Mouse (Mus musculus) layer of hippocampus, postnatal 14 days (tissue): ENCODE data around the gene Sh3bp2. TPM values are rescaled to one million over a fixed set of nuclear protein-coding genes. Genes with fewer than 3 reads are reported as not detected.
A peak's percentile ranks its signal among the peaks of the same experiment; 100 is the strongest.

Experiments used
- DNase-seq, 2 experiments: peaks; one replicate each; pipeline ENCODE4 v3.0.0; 2021 to 2022; ENCODE audit warnings: low spot score in 2 of 2, mixed read lengths in 1 of 2
- total RNA-seq, 2 experiments: library from RNA; stranded (reverse); gene quantifications; 2 replicates each; pipeline ENCODE4 v1.2.3; 2021

Gene Sh3bp2
- total RNA-seq, 2 experiments from 2014 or later = 6.0 to 6.8 TPM

- DNase-seq = no peak
These were observed 1.1 kb upstream of the Sh3bp2 start for GRCm38 (mm10) chr5:34524511-34524910.

GRCm38 (mm10) chr5:34526477-34526775 is 788 bp downstream of the Sh3bp2 start:
- DNase-seq = no peak

- no peak for DNase-seq
These were observed 1.7 kb downstream of the Sh3bp2 start for GRCm38 (mm10) chr5:34527352-34527751.

- no peak for DNase-seq
These were observed 3.1 kb downstream of the Sh3bp2 start for GRCm38 (mm10) chr5:34528724-34529123.

- no peak for DNase-seq
These were observed 4.5 kb downstream of the Sh3bp2 start for GRCm38 (mm10) chr5:34530116-34530515.

- no peak for DNase-seq
These were observed 5.0 kb downstream of the Sh3bp2 start for GRCm38 (mm10) chr5:34530687-34531086.

- DNase-seq = no peak
These were observed 7.4 kb downstream of the Sh3bp2 start for GRCm38 (mm10) chr5:34533066-34533465.

- DNase-seq = no peak
These were observed 8.2 kb downstream of the Sh3bp2 start for GRCm38 (mm10) chr5:34533820-34534219.

GRCm38 (mm10) chr5:34534776-34535581 is 9.3 kb downstream of the Sh3bp2 start:
- no peak for DNase-seq

GRCm38 (mm10) chr5:34535831-34536230 is 10.2 kb downstream of the Sh3bp2 start:
- no peak for DNase-seq

GRCm38 (mm10) chr5:34538079-34538478 is 12.4 kb downstream of the Sh3bp2 start:
- no peak for DNase-seq

- no peak for DNase-seq
These were observed 12.9 kb downstream of the Sh3bp2 start for GRCm38 (mm10) chr5:34538527-34538926.

- DNase-seq = no peak
These were observed 13.5 kb downstream of the Sh3bp2 start for GRCm38 (mm10) chr5:34539121-34539520.

- DNase-seq = no peak
These were observed 16.5 kb downstream of the Sh3bp2 start for GRCm38 (mm10) chr5:34542166-34542565.

GRCm38 (mm10) chr5:34543114-34543513 is 17.5 kb downstream of the Sh3bp2 start:
- DNase-seq = no peak

GRCm38 (mm10) chr5:34547410-34547809 is 21.8 kb downstream of the Sh3bp2 start:
- no peak for DNase-seq

GRCm38 (mm10) chr5:34549135-34549482 is 23.5 kb downstream of the Sh3bp2 start:
- no peak for DNase-seq

GRCm38 (mm10) chr5:34549483-34550221 is 24.0 kb downstream of the Sh3bp2 start:
- peak; percentile 41 to 46 for DNase-seq

GRCm38 (mm10) chr5:34550251-34550650 is 24.6 kb downstream of the Sh3bp2 start:
- no peak for DNase-seq

- DNase-seq = no peak
These were observed 26.2 kb downstream of the Sh3bp2 start for GRCm38 (mm10) chr5:34551821-34552220.

GRCm38 (mm10) chr5:34563854-34564253 is 38.2 kb downstream of the Sh3bp2 start:
- no peak for DNase-seq

- DNase-seq = no peak
These were observed 38.7 kb downstream of the Sh3bp2 start for GRCm38 (mm10) chr5:34564291-34564690.
